Mouse (Mus musculus): ENCODE results near the gene Cdk18.

Gene Cdk18

DNA sequence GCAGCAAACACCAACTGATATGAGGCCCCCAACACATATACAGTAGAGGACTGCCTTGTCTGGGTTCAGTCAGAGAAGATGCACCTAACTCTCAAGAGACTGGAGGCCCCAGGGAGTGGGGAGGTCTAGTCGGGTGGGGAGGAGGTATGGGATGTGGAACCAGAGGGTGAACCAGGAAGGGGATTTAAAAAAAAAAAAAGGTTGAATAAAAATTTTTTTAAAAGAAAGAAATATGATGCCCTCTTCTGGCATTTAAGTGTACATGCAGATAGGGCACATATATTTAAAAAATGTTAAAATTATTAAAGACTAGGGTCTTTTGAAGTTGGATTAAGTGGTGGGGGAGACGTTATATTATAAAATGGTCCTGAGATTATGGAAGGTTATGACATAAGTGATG is 30.1 kb downstream of the Cdk18 start:
- no peak for DNase-seq

DNA sequence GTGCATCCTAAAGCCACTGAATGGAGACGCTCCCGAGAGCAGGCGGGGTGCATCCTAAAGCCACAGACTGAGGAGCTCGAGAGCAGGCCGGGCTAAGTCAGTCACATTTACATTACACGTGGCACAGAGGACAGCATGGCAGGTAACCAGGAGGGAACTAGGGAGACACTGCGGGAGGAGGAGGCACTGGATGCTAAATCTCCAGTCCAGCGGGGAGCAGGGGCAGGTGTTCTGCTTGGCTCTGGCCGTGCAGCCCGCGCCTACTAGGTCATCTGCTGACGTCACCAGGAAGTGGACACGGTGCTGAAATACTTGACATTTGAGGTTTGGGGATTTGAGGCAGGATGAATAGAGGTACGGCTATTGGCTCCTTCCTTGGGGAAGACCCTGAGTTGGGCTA is 35.1 kb downstream of the Cdk18 start:
- no peak for DNase-seq

DNA sequence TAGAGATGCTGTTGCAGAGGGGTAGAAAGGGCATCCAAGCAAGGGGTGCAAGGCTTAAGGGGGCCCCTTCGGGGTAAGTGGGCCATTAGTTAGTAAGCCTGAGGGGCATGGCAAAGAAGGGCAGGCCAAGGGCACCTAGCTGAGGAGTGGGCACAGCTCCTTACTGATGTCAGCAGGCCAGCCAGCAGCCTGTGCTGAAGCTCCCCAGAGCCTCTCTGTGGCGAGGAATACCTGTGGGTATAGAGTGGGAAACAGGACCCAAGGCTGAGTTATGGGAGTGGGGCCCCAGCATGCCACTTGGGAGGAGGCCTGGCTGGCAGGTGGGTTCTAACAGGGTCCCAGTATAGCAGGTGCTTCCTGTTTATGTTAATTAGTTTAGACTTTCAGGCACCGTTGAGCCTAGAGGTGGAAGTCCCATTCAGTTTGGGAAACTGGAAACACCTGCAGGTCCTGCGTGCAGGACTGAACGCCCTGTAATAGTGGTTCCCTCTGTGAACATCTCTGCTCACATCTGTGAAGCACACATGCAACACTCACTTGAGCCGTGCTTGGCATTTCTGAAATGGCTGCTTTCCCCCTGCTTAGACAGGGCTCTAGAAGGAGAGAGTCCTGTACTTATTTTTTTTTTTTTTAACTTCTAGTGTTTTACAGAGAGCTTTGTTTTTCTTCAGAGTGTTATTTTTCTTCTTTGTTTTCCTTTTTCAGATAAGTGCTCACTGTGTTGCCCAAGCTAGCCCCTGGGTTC is 37.4 kb downstream of the Cdk18 start:
- no peak for DNase-seq

DNA sequence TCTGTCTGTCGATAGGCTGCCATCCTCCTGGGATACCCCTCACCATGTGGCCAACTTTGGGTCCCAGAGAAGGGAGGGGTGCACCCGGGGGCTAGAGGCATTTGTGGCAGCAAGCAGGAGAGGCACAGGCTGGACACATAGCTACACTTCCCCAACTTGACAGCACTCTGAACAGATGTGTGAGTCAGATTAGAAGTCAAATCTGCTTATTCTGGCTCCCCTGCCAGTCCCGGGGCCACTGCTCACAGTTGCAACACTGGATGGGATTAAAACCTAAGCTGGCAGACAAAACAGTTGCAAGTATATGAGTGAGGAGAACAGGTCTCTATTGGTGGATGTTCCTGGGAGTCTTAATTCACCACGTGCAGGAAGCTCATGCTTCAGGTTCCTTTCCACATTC is 39.7 kb downstream of the Cdk18 start:
- no peak for DNase-seq

DNA sequence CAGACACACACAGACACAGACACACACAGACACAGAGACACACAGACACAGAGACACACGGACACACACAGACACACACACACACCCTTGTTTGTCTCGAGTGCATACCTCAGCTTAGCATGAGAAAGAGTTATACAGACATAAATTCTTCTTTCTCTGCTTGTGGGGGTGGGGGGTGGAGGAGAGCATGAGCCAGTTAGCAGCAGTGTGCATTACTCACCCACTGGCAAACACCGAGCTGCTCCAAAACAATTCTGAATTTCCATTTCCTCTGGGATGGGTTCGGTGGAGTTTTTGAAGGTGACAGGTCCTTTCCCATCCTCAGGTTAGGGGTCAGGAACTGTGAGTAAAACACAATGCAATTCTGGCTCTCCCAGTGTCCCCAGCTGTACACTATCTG is 40.5 kb downstream of the Cdk18 start:
- no peak for DNase-seq

DNA sequence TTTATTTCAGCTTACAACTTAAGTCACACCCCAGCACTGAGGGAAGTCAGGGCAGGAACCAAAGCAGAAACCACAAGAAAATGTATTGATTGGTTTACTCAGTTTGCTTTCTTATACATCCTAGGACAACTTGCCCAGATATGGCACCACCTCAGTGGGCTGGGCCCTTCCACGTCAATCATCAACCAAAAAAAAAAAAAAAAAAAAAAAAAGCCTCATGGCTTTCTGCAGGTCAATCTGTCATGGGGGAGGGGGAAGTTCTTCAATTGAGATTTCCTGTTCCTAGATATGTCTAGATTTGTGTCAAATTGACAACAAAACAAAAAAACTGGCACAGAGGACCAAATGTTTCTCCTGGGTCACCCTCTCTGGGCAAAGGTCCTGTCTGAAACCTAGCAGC is 41.4 kb downstream of the Cdk18 start:
- no peak for DNase-seq

DNA sequence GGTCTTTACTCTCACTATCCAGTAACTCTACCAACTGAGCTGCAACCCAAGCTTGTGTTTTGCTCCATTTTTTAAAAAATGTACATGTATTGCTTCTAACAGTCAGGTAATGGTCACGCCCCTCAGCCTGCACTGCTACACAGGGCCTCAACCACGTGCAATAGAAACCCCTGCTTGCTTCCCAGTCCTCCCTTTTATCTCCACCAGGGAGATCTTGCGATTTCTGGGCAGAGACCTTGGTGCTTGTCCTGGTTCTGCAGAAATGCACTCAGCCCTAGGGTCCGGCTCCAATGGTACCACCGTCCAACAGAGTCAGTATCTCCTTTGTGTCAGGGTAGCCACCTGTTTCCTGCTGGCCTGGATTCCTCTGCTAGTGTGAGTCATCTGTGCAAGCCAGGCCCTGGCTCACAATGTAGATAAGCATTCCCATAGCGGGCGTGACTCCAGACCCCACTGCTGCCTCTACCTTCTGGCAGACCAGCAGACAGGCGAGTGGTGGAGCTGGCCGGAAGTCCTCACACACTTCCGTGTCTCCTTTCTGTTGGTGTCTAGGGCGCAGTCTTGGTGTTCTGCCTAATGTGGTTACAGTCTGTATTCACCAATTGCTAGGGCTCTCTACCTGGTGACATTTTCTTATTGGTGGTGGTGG is 44.0 kb downstream of the Cdk18 start:
- DNase-seq, result peak; percentile 44

DNA sequence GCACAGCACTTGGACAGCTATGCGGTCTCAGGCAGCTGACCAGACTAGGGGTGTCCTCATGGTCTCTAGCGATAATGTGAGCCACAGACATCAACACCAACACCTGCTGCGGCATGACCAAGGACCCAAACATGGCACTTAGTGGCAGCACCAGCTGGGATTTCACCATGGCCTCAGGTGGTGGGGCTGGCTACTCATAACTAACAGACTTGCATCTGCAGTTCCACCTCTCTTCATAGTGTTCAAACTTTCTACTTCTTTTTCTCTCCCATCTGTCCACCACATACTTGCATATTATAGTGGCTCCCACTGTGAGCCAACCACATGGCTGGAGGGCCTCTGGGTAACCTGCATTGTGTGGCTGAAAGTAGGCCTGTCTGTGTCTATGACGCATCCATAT is 46.2 kb downstream of the Cdk18 start:
- no peak for DNase-seq

DNA sequence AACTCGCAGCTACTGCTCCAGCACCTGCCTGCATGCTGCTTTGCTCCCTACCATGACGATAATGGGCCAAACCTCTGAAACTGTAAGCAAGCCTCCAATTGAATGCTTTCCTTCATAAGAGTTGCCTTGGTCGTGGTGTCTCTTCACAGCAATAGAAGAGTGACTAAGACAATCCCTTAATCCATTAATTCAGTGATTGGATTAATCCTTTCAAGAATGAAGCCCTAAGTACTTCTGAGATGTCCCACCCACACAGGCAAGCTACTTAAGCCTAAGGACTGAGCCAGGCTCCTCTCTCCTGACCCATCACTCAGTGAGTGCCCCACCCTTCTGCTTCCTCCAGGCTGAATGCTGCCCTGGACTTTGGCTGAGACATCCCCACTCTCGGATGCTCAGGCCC is 49.2 kb downstream of the Cdk18 start:
- no peak for DNase-seq

DNA sequence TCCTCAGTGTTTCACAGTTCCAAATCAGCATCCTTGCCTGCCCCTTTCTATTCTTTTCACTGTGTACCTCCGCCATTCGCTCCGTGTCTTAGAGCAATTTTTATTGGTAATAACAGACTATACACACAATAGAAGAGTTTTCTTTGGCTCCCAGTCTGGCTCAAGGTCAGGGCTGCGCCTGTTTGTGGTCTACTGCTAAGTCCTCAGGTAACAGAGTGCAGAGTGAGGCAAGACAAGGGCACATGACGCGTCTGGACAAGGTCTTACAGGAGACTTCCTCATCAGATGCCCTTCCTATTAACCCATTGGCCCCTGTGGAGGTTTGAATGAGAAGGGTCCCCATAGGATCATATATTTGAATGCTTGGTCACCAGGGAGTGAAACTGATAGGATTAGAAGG is 49.7 kb downstream of the Cdk18 start:
- DNase-seq, result no peak

DNA sequence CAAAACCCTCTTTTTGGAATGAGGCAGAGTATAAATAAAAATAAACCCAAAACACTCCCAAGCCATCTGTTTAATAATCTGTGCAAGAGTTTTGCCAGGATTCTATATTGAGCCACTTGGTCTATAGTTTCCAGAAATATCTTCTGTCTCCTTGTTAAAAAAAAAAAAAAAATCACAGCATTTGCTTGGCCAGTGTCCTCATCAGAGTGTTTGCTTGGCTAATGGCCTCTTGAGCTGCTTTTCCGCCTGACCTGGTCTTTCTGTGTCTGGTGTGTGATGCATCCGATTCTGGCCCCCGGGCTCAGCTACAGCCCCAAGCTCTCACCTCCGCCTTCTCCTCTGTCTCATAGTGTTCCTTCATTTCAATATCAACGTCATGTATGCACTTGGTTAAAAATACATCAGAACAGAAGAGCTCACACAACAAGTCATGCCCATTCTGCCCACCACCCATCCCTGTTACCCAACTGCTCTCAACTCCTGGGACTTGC is 51.3 kb downstream of the Cdk18 start:
- no peak for DNase-seq

DNA sequence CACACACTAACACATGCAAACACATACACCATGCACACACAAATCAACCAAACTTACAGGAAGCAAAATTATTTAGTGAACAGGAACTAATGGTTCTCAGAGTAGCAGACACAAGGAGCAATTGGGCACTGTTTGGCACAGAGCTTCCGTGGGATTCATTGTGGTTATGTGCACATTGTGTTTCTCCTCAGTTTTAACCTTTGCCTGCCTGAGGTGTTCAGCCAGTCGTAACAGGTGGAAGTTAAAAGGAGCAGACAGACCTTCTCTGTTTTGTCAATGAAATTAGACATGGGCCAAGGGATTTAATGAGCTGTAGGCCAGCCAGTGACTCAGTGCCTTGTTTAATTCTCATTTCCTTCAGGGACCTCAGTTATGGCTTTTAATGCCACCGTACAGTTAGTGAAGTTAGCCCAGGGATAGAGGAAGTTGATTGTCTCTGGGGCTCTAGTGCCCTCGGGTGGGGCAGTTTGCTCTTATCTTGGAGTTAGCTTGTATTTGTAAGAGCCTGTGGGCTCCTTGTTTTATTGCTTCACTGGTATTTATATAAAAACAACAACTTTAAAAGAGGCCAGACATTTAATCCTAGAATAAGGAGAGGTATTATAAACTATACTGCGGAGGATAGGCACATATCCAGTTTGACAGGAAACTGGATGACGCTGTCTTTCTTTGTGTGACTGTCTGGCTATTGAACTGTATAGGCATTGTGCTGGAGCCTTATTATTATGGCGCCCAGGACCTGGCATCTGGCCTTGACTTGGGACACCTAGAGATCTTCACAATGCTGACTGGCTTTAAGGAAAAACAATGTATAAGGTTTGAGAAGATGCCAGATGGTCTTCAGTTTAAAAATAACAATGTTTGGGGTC is 54.1 kb downstream of the Cdk18 start:
- no peak for DNase-seq

DNA sequence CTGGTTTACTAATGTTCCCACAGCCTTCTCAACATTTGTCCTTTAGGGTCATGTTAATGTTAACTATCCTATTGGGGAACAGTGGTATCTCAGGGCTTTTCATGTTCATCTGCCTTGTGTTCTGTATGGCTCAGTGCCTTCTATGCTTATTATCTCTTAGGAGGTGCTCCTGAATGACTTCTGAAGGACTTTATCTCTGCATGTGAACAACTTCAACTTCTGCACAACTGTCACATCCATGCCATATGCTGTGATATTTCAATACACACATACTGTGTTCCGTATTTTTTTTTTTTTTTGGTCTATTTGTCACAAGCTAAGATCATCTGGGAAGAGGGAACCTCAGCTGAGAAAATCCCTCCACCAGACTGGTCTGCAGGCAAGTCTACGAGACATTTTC is 61.1 kb downstream of the Cdk18 start:
- no peak for DNase-seq

DNA sequence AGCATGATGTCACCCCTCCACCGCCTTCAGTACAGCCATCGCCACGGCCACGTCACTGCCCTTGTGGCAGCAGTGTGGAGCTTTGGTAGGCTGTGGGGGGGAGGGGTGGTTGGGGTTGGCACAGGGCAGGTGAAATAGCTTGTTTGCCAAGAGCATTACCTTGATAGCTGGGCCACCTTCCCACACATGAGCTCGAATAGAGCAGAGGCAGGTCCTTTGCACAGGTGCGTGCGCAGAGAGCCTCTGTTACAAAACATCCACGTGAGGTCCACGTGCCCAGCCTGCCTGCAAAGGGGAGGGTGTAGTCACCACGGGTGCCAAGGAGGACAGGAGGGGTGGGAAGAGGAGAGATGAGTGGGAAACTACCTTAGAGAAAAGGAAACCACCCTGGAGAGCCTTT is 63.9 kb downstream of the Cdk18 start:
- DNase-seq, result peak; percentile 53

DNA sequence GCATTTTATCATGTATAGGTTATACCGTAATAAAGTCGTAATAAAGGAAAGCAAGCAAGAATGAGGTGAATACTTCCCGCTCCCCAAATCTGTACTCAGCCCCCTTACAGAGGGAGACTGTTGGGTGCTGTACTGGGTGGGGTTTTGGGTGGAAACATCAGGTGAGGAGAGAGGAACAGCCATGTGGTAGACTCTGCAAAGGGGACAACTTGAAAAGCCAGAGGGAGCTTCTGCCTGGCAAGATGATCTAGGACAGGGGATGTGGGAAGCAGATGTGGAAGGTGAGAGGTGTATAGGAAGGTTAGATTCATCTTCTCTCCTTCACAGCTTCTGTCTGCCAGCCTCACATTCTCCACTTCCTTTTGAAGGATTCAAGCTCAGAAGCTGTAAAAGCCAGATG is 68.8 kb downstream of the Cdk18 start:
- no peak for DNase-seq

DNA sequence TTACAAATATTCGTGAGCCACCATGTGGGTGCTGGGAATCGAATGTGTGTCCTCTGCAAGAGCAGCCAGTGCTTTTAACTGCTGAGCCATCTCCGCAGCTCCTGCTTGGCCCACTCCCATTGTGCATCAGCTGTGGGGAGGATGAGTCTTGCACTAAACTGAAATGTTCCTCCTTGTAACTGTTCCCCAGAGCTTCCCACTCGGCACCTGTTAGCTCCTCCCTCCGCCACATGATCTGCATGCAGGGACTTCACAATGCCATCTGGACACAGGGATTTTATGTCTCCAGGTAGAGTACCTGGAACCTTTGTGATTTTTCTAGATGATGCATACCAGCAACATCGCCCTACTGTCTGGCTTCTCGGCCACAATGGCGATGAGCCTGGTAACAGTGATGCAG is 70.0 kb downstream of the Cdk18 start:
- no peak for DNase-seq

DNA sequence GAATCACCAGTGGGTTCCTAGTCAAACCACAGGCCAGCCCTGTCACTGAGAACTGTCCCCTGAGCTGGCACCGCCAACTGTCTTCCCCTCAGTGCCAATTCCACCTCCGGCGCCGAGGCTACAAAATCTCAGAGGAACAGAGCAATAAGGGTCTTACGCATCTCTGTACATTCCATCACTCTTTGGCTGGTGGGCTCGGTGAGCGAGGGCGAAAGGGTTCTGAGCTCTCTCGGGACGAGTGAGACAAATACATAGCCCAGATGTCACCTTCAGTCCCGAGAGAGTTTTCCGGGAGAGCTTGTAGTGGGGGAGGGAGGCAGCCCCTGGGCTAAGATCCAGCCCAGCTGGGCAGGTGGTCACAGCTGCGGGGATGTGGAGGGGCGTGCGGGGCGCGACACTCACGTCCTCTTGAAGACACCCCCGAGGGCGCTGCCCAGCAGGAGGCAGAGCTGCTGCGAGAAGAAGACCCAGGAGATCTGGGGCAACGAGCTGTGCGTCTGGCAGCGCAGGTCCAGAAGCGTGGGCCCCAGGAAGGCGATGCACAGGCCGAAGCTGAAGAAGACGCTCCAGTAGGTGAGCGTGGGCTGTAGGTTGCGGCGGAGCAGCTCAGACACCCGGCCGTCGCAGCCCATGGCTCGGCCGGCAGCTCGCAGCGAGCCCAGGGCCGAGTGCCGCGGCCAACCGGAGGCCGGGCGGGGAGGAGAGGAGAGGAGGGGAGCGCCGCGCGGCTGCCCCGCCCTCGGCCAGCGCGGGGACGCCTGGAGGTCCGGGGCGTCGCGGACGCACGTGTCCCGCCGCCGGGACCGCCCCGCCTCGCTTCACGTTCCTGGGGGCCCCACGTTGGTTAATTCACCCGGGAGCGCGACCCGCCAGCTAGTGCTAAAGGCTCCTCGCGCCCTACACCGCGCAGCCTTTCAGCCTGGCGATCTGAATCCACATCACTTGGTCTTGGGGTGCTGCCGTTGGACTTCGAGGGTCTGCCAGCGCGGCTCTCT is 71.9 kb downstream of the Cdk18 start, which contains the start of gene Mfsd4a:
TSS of gene Mfsd4a (minus strand) at position 802 of the 995 bp plus-strand sequence.
- peak; percentile 74 for DNase-seq

DNA sequence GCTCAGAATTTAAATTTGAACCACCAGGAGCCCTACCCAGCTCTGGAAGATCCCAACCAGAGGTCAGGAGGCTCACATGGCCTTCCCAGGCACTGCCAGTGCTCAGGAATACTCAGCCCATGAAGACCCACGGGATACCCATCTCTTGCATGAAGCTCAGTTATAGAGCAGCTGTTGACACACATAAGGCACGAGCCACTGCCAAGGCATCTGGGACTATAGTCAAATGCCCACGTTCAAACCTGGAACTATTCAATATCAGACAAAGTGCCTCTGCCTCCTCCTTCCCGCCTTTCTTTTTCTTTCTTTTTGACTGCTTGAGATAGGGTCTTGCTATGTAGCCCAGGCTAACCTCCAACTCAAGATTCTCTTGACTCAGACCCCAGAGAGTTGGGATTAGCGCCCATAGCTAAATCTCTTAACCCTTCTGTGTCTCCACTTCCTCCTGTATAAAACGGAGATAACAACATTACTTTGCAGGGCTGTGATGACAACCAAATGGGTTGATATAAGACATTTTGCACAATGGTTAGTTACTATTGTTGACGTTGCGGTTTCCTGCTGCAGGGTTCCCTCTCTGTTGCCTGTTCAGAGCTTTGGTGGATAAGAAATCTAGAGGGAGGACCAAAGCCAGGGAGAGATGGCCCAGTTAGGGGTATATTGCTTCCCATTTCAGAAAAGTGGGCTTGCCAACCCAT is 73.9 kb downstream of the Cdk18 start:
- no peak for DNase-seq

DNA sequence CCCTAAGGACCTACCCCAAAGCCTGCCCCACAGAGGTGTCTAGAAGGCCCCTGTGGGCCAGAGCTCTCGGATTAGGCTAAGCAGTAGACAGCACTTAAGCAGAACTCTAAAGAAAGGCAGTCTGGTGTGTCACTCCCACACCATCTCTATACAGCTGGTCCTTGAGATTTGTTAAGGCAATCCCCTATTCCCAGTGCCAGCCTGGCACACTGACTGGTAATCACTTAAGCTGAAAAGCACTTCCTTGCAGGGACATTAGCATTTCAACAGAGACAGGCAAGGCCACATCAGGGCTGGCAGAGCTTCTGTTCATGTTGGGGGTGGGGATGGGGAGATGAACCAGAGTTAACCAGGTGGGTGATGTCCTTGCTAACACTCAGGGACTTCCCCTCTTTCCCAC is 74.5 kb downstream of the Cdk18 start:
- no peak for DNase-seq

DNA sequence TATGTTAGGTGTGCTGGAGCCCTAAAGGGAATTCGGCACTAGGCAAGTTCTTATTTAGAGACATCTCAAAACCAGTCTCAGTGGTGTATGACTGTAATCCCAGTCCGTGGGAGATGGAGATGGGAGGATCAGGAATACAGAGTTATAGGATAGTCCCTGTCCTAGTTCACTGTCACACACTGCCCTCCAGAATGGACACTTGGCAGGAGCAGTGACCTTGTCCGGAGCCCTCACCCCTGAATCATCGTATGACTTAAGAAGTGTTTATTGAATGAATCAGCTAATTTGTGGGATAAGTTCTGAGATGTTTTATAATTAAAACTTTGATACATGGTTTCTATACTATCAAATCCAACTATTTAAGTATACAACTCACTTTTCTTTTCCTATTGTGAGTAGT is 76.4 kb downstream of the Cdk18 start:
- DNase-seq, result no peak
